Mouse (Mus musculus) ES-Bruce4 (cell line): Measurements from ENCODE around the gene Pik3r6. TPM values are rescaled to one million over a fixed set of nuclear protein-coding genes. Genes with fewer than 3 reads are reported as not detected.

ENCODE experiments used
- H3K27ac ChIP-seq: 2 replicates; pipeline ENCODE4 v1.5.1; 2012; ENCODE audit warnings: low read length, inconsistent platforms; ENCODE audit not compliant: insufficient read depth
- H3K27me3 ChIP-seq: 2 replicates; pipeline ENCODE4 v1.6.1; 2012; ENCODE audit warnings: mild to moderate bottlenecking, low read length, inconsistent platforms; ENCODE audit not compliant: control insufficient read depth, poor library complexity, insufficient read depth, severe bottlenecking
- H3K36me3 ChIP-seq: 2 replicates; pipeline ENCODE4 v1.6.1; 2012; ENCODE audit warnings: inconsistent platforms, mild to moderate bottlenecking, low read length, moderate library complexity; ENCODE audit not compliant: control insufficient read depth, poor library complexity, insufficient read depth, severe bottlenecking
- H3K4me1 ChIP-seq: one replicate; pipeline ENCODE4 v1.8.1; 2011; ENCODE audit warnings: low read length; ENCODE audit not compliant: control insufficient read depth, insufficient read depth
- H3K4me3 ChIP-seq: 2 replicates; pipeline ENCODE4 v1.5.1; 2011; ENCODE audit warnings: low read depth, mild to moderate bottlenecking, low read length
- H3K9ac ChIP-seq: 2 replicates; pipeline ENCODE4 v1.6.1; 2012; ENCODE audit warnings: low read depth, mild to moderate bottlenecking, inconsistent platforms; ENCODE audit not compliant: poor library complexity, severe bottlenecking
- H3K9me3 ChIP-seq: replicated peaks from 2 replicates; pipeline ENCODE4 v1.6.1; 2012; ENCODE audit warnings: mild to moderate bottlenecking, low read length, inconsistent platforms; ENCODE audit not compliant: control insufficient read depth, poor library complexity, insufficient read depth, severe bottlenecking
- CTCF ChIP-seq: IDR thresholded peaks from one replicate; pipeline ENCODE4 v1.8.1; 2011; ENCODE audit warnings: low read depth, low read length
- EP300 ChIP-seq: IDR thresholded peaks from 2 replicates; pipeline ENCODE4 v1.6.1; 2011; ENCODE audit warnings: low read depth, low read length; ENCODE audit not compliant: insufficient read depth
- POLR2A ChIP-seq: IDR thresholded peaks from one replicate; pipeline ENCODE4 v1.8.1; 2011; ENCODE audit warnings: low read length; ENCODE audit not compliant: insufficient read depth
- polyA plus RNA-seq: library from polyadenylated mRNA; stranded (reverse); fragments of >200 nt; gene quantifications from 2 replicates; pipeline ENCODE4 v1.2.4, GENCODE M21; 2011; ENCODE audit warnings: low read depth; ENCODE audit not compliant: missing spikeins, insufficient read depth, insufficient read length

Pik3r6 gene
- polyA plus RNA-seq, 1 experiment: not detected

- Histone ChIP-seq H3K4me1 (no peaks in the 10 kb centered on the region), H3K9me3 (no peaks in the 10 kb centered on the region), H3K4me3 (no peak overlapping the region), H3K27ac (no peak overlapping the region), H3K27me3 (no peaks in the 10 kb centered on the region), H3K36me3 (no peaks in the 10 kb centered on the region), H3K9ac (no peak overlapping the region)
- TF ChIP-seq POLR2A: no peak
- TF ChIP-seq CTCF: no peak
- TF ChIP-seq EP300: no peak
These were observed 1.9 kb upstream of the Pik3r6 start for GRCm38 (mm10) chr11:68500949-68501350.

DNA sequence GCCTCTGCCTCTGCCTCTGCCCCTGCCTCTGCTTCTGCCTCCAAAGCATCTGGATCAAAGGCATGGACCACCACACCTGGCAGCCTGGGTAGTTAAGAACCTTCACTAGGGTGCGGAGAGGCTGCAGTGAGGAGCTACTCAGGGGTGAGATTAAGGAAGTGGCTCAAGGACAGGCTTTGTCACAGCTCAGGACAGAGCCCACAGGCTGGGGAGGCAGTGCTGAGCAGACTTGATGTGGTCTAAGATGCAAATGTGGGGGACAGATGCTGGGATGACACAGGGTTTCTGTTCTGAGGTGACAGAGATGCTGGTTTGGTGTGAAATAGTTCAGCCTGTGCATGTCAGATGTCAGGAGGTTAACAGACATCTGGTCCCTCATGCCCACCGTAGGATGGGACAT lies 411 bp upstream of the Pik3r6 start:
- TF ChIP-seq EP300 (no peak), POLR2A (no peak), CTCF (no peak)

GRCm38 (mm10) chr11:68504913-68505312 lies 2.1 kb downstream of the Pik3r6 start:
- no peaks in the 10 kb centered on the region for H3K4me1 ChIP-seq
- H3K9ac ChIP-seq: no peak overlapping the region
- H3K4me3 ChIP-seq: no peak overlapping the region
- no peak overlapping the region for H3K27ac ChIP-seq
- no peaks in the 10 kb centered on the region; the same call in 1 of the 2 replicates for H3K9me3 ChIP-seq
- H3K36me3 ChIP-seq: no peaks in the 10 kb centered on the region
- H3K27me3 ChIP-seq: no peaks in the 10 kb centered on the region
- TF ChIP-seq EP300 (no peak), POLR2A (no peak), CTCF (no peak)

More for the DNA sequence above, 411 bp upstream of the Pik3r6 start:
- Histone ChIP-seq H3K4me3 (no peak overlapping the region), H3K36me3 (no peaks in the 10 kb centered on the region), H3K9me3 (no peaks in the 10 kb centered on the region), H3K27ac (no peak overlapping the region), H3K4me1 (no peaks in the 10 kb centered on the region), H3K27me3 (no peaks in the 10 kb centered on the region), H3K9ac (no peak overlapping the region)

DNA sequence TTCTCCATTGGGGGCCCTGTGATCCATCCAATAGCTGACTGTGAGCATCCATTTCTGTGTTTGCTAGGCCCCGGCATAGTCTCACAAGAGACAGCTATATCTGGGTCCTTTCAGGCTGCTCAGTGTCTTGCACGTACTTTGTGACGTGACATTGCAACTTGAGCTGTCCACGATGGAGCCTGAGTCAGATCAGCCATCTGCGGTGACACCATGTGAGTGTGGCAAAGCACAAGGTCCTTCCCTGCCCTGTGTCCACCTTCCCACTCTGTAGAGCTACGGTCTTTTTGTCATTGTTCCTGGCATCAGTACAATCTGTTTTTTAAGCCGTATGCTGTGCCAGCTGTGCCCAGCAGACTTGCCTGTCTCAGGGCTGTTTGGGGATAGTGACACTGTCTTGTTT lies 4.4 kb downstream of the Pik3r6 start:
- Histone ChIP-seq H3K4me1 (no peaks in the 10 kb centered on the region), H3K4me3 (no peak overlapping the region), H3K27me3 (no peaks in the 10 kb centered on the region; the same call in 1 of the 2 replicates), H3K9ac (no peak overlapping the region), H3K27ac (no peak overlapping the region), H3K9me3 (no peaks in the 10 kb centered on the region; the same call in 1 of the 2 replicates), H3K36me3 (no peaks in the 10 kb centered on the region)
- TF ChIP-seq CTCF (no peak), EP300 (no peak), POLR2A (no peak)

DNA sequence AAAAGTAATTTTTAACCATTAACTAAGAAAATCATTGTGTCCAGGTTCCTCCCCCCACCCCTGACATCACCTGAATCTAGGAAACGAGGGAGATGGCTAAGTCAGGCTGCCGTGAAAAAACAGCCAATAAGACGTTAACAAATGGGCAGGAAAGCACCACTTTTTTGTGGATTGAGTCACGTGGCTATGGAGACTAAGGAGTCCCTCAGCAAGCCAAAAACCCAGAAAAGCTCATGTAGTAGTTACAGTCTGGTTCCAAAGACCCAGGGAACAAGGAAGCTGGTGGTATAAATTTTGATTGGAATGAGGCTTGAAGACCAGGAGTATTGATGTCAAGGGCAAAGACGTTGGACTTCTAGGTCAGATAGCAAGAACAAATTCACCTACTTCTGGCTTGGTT lies 5.8 kb downstream of the Pik3r6 start:
- Histone ChIP-seq H3K9ac (no peak overlapping the region), H3K4me3 (no peak overlapping the region), H3K9me3 (peaks cover 9% of the 10 kb centered on the region), H3K27me3 (no peaks in the 10 kb centered on the region; the same call in 1 of the 2 replicates), H3K27ac (no peak overlapping the region), H3K4me1 (no peaks in the 10 kb centered on the region), H3K36me3 (no peaks in the 10 kb centered on the region)
- no peak for TF ChIP-seq EP300
- no peak for TF ChIP-seq POLR2A
- no peak for TF ChIP-seq CTCF

DNA sequence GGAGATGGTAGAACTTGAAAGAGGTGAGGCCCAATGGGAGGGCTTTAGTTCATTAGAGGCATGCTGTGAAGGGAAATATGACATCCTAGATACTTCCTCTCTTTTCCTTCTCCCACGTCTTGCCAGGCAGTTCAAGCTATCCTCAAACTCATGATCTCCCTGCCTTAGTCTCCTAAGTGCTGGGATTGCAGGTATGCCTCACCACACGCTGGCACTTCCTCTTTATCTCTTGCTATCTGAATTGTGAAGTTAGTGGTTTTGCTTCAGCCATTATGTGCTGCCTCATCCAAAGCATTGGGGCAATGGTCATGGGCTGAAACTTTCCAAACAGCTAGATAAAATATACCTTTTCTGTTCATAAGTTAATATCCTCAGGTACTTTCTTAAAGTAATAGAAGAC lies 6.4 kb downstream of the Pik3r6 start:
- Histone ChIP-seq H3K4me3 (no peak overlapping the region), H3K36me3 (no peaks in the 10 kb centered on the region), H3K9ac (no peak overlapping the region), H3K9me3 (peaks cover 11% of the 10 kb centered on the region), H3K4me1 (no peaks in the 10 kb centered on the region), H3K27ac (no peak overlapping the region), H3K27me3 (no peaks in the 10 kb centered on the region; the same call in 1 of the 2 replicates)
- no peak for TF ChIP-seq EP300
- TF ChIP-seq POLR2A: no peak
- TF ChIP-seq CTCF: no peak
